Mouse (Mus musculus) heart, embryonic 14.5 days (tissue): ENCODE measurements at regions not wholly inside any gene's neighbourhood (a gene's known extent, or its start where the extent isn't known, plus 50 kb on each side); places are given as distances from the start of the nearest gene placed in this dataset.
"Not testable (repeated sequence)": the region's sequence is repeated elsewhere in the genome, so short reads cannot be mapped to it uniquely, and the experiment has no call there.

Source experiments
- ATAC-seq: fragments of 200-750 bp; cut with Nextera tagmentation; 2 replicates; pipeline ENCODE4 v1.8.0; 2017; ENCODE audit warnings: low read depth, moderate TSS enrichment; ENCODE audit not compliant: insufficient number of reproducible peaks, insufficient read depth, low FRiP score
- H3K27ac ChIP-seq, 2 experiments: fragments of 200-500 bp in 1 of 2; fragments of 300-500 bp in 1 of 2; sonication (generic) in 1 of 2; replicated peaks in 1 of 2; 2 replicates each; pipeline ENCODE4 v1.5.1; 2012 to 2014; ENCODE audit warnings: low read depth in 2 of 2, low read length in 2 of 2, control low read depth in 1 of 2, mild to moderate bottlenecking in 1 of 2, mixed read lengths in 1 of 2; ENCODE audit not compliant: control insufficient read depth in 1 of 2, insufficient read depth in 1 of 2
- H3K27me3 ChIP-seq: fragments of 300-500 bp; sonication (generic); 2 replicates; pipeline ENCODE4 v1.6.1; 2014; ENCODE audit warnings: mild to moderate bottlenecking, low read length, control low read depth; ENCODE audit not compliant: control insufficient read depth, insufficient read depth
- H3K36me3 ChIP-seq: fragments of 300-500 bp; sonication (generic); 2 replicates; pipeline ENCODE4 v1.6.1; 2014; ENCODE audit warnings: mild to moderate bottlenecking, control low read depth, low read length, mixed read lengths; ENCODE audit not compliant: control insufficient read depth, insufficient read depth
- H3K4me1 ChIP-seq, 2 experiments: fragments of 200-500 bp in 1 of 2; fragments of 300-500 bp in 1 of 2; sonication (generic) in 1 of 2; 2 replicates each; pipeline ENCODE4 v1.6.1; 2012 to 2014; ENCODE audit warnings: low read length in 2 of 2, control low read depth in 1 of 2, mixed read lengths in 1 of 2; ENCODE audit not compliant: control insufficient read depth in 2 of 2, insufficient read depth in 2 of 2
- H3K4me2 ChIP-seq: fragments of 300-500 bp; sonication (generic); 2 replicates; pipeline ENCODE4 v1.6.1; 2014; ENCODE audit warnings: mild to moderate bottlenecking, low read length
- H3K4me3 ChIP-seq, 2 experiments: fragments of 200-500 bp in 1 of 2; fragments of 300-500 bp in 1 of 2; sonication (generic) in 1 of 2; 2 replicates each; pipeline ENCODE4 v1.5.1; 2012 to 2014; ENCODE audit warnings: low read length in 2 of 2, mild to moderate bottlenecking in 2 of 2, control low read depth in 1 of 2, low read depth in 1 of 2, moderate library complexity in 1 of 2; ENCODE audit not compliant: control insufficient read depth in 1 of 2, insufficient read depth in 1 of 2
- H3K9ac ChIP-seq: fragments of 300-500 bp; sonication (generic); 2 replicates; pipeline ENCODE4 v1.6.1; 2014; ENCODE audit warnings: mild to moderate bottlenecking, low read length
- H3K9me3 ChIP-seq: fragments of 300-500 bp; sonication (generic); 2 replicates; pipeline ENCODE4 v1.6.1; 2016; ENCODE audit warnings: low read length, control low read depth; ENCODE audit not compliant: control insufficient read depth
- WGBS: fragments of 180-500 bp; shearing (Covaris S2); extraction: QIAGEN DNeasy Blood & Tissue Kit; methylation state at CpG from one replicate; pipeline ENCODE4 v1.1.7; 2014; 5-methylcytosine and 5-hydroxymethylcytosine counted together

- H3K27me3 ChIP-seq = no peaks in the 10 kb centered on the region
- no peaks in the 10 kb centered on the region for H3K36me3 ChIP-seq
- peaks cover 3 to 10% of the 10 kb centered on the region in 2 experiments; a peak in 3 of 4 replicates for H3K4me1 ChIP-seq
- H3K9ac ChIP-seq = no peak overlapping the region
- no peak overlapping the region for H3K4me3 ChIP-seq
- H3K4me2 ChIP-seq = peak overlapping the region; percentile 44
- WGBS = 38% methylated on average over 10 of the region's 10 CpGs
- no peak for ATAC-seq
- no peak overlapping the region for H3K27ac ChIP-seq
- no peaks in the 10 kb centered on the region for H3K9me3 ChIP-seq
These were observed 111.4 kb upstream of the Adgrf1 start for GRCm38 (mm10) chr17:43158741-43159140.

- not testable (repeated sequence) for H3K27me3 ChIP-seq, H3K4me1 ChIP-seq, H3K27ac ChIP-seq, H3K9me3 ChIP-seq, H3K9ac ChIP-seq, ATAC-seq, H3K4me2 ChIP-seq, H3K36me3 ChIP-seq, H3K4me3 ChIP-seq
- 71% methylated on average over 8 of the region's 10 CpGs for WGBS
These were observed 108.8 kb upstream of the Adgrf1 start for GRCm38 (mm10) chr17:43161306-43161705.

DNA sequence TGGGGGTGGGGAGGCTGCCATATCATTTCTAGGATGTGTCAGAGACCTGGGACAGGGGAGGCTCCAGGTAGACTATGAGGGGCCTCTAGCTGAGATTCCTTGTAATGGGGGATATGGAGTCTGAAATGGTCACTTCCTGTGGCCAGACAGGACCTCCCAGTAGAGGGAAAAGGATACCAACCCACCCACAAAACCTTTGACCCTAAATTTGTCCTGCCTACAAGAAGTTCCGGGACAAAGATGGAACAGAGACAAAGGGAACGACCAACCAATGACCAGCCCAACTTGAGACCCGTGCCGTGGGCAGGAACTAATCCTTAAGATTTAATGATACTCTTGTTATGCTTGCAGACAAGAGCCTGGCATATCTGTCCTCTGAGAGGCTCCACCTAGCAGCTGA is 107.0 kb upstream of the Adgrf1 start:
- 79% methylated on average over 4 of the region's 4 CpGs for WGBS
- no peak for ATAC-seq
- H3K36me3 ChIP-seq = no peaks in the 10 kb centered on the region
- H3K9me3 ChIP-seq = no peaks in the 10 kb centered on the region
- no peak overlapping the region for H3K27ac ChIP-seq
- no peak overlapping the region for H3K4me2 ChIP-seq
- peaks cover under 1 to 7% of the 10 kb centered on the region in 2 experiments; a peak in 2 of 4 replicates for H3K4me1 ChIP-seq
- H3K4me3 ChIP-seq = no peak overlapping the region
- H3K27me3 ChIP-seq = no peaks in the 10 kb centered on the region
- no peak overlapping the region for H3K9ac ChIP-seq

- no peaks in the 10 kb centered on the region for H3K4me1 ChIP-seq
- 67% methylated on average over 4 of the region's 4 CpGs for WGBS
- H3K9me3 ChIP-seq = no peaks in the 10 kb centered on the region
- H3K9ac ChIP-seq = no peak overlapping the region
- ATAC-seq = no peak
- H3K4me2 ChIP-seq = no peak overlapping the region
- no peak overlapping the region for H3K4me3 ChIP-seq
- H3K27ac ChIP-seq = no peak overlapping the region
- H3K27me3 ChIP-seq = no peaks in the 10 kb centered on the region
- no peaks in the 10 kb centered on the region for H3K36me3 ChIP-seq
These were observed 104.0 kb upstream of the Adgrf1 start for GRCm38 (mm10) chr17:43166091-43166490.

DNA sequence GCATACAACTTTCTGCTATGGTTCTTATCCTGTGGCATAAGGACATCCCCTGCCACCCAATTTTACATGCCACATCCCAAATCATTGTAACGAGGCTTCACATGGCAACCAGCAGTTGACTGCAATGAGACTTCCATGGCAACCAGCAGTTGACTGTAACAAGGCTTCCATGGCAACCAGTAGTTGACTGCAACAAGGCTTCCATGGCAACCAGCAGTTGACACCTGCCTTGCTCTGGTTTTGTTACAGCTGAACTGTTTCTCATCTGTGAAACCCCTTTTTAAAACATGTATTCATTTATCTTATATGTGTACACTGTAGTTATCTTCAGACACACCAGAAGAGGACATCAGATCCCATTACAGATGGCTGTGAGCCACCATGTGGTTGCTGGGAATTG is 100.7 kb upstream of the Adgrf1 start:
- Histone ChIP-seq H3K4me2 (no peak overlapping the region), H3K9ac (no peak overlapping the region), H3K4me1 (no peaks in the 10 kb centered on the region), H3K4me3 (no peak overlapping the region), H3K27me3 (no peaks in the 10 kb centered on the region), H3K36me3 (no peaks in the 10 kb centered on the region), H3K27ac (no peak overlapping the region), H3K9me3 (no peaks in the 10 kb centered on the region)
- WGBS = 71% methylated on average over 1 of the region's 1 CpGs
- no peak for ATAC-seq

DNA sequence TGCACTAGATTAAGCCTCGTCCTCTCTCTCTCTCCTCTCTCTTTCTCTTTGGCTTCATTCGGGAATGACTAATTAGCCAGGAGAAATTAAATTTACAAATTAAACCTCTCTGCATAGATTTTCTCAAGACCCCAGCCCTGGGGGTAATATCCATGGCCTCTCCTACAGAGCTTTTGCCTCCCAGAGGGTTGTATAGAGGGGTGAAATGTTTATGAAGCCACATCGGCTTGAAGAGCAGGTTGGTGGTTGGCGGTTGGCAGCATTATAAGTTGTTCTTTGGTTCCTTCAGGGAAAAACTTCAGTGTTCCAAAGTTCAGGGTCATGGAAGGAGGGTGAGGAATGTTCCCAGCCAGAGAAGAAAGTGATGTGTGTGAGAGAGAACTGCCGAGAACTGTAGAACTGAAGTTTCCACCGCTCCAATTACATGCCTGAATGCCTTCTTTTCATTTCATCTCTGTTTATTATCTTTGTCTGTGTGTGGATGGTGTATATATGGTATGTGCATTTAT is 97.4 kb upstream of the Adgrf1 start:
- no peak overlapping the region for H3K27ac ChIP-seq
- no peaks in the 10 kb centered on the region for H3K4me1 ChIP-seq
- no peak overlapping the region for H3K4me2 ChIP-seq
- no peaks in the 10 kb centered on the region for H3K27me3 ChIP-seq
- H3K9ac ChIP-seq = no peak overlapping the region
- no peak overlapping the region for H3K4me3 ChIP-seq
- H3K36me3 ChIP-seq = no peaks in the 10 kb centered on the region
- ATAC-seq = no peak
- no peaks in the 10 kb centered on the region for H3K9me3 ChIP-seq
- 79% methylated on average over 6 of the region's 6 CpGs for WGBS

DNA sequence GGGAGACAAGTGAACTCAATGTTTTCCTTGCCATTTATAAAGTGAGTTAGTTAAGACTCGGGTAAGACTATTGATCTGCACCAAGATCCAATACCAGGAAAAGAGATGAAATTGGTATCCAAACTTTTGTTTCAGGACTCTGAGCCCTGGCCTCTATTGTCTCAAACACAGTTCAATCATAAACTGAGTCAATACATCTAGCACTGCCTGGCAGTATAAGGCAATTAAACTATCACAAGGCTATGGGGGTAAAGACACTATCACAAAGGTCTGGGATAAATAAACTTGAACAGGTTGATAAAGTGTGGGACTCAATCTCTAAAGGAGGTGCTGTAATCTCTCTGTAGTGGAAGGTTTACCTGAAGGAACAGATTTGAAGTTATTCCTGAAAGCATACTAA is 95.3 kb upstream of the Adgrf1 start:
- H3K4me3 ChIP-seq = no peak overlapping the region
- H3K4me2 ChIP-seq = no peak overlapping the region
- no peak overlapping the region for H3K9ac ChIP-seq
- H3K27ac ChIP-seq = no peak overlapping the region
- H3K27me3 ChIP-seq = no peaks in the 10 kb centered on the region
- H3K4me1 ChIP-seq = no peaks in the 10 kb centered on the region
- 59% methylated on average over 1 of the region's 1 CpGs for WGBS
- no peak for ATAC-seq
- H3K36me3 ChIP-seq = no peaks in the 10 kb centered on the region
- H3K9me3 ChIP-seq = no peaks in the 10 kb centered on the region

DNA sequence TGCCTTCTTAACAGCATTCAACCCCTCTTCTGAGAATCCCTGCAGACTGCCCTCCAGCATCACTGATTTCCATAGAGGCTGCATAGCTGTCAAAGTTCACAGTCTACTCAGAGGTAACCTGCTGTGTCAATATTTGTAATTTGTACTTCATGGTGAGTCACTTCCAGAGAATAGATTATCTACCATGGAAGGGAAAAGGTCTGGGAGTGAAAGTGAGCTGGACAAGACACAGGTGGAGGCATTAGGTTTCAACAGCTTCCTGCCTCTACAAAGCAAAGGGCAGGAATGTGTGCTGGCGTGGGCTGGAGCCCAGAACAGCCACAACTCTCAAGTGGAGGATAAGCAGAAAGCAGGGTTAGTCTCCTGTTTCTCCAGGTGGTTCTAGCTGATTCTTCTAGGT is 92.9 kb upstream of the Adgrf1 start:
- no peaks in the 10 kb centered on the region for H3K9me3 ChIP-seq
- H3K36me3 ChIP-seq = no peaks in the 10 kb centered on the region
- no peak overlapping the region for H3K4me2 ChIP-seq
- H3K4me1 ChIP-seq = no peaks in the 10 kb centered on the region
- H3K4me3 ChIP-seq = no peak overlapping the region
- no peak for ATAC-seq
- WGBS = 10% methylated on average over 1 of the region's 1 CpGs
- no peaks in the 10 kb centered on the region for H3K27me3 ChIP-seq
- H3K27ac ChIP-seq = no peak overlapping the region
- H3K9ac ChIP-seq = no peak overlapping the region
